Mouse (Mus musculus) stomach, postnatal 0 days (tissue): ENCODE measurements around the gene Zglp1. TPM values are rescaled to one million over a fixed set of nuclear protein-coding genes. Genes with fewer than 3 reads are reported as not detected.

Experiments used
- ATAC-seq: fragments of 200-750 bp; cut with Nextera tagmentation; 2 replicates; pipeline ENCODE4 v1.8.0; 2017; ENCODE audit not compliant: low FRiP score, low TSS enrichment
- DNase-seq: peaks from one replicate; pipeline ENCODE4 v3.0.0-alpha.2; 2016; ENCODE audit warnings: low spot score
- H3K27ac ChIP-seq: fragments of 300-500 bp; sonication (generic); replicated peaks from 2 replicates; pipeline ENCODE4 v1.5.1; 2014; ENCODE audit warnings: mild to moderate bottlenecking, control low read depth
- H3K27me3 ChIP-seq: fragments of 300-500 bp; sonication (generic); 2 replicates; pipeline ENCODE4 v1.6.1; 2014; ENCODE audit warnings: low read length; ENCODE audit not compliant: control insufficient read depth, insufficient read depth
- H3K36me3 ChIP-seq: fragments of 300-500 bp; sonication (generic); 2 replicates; pipeline ENCODE4 v1.6.1; 2014; ENCODE audit warnings: low read length, mixed read lengths; ENCODE audit not compliant: control insufficient read depth, insufficient read depth
- H3K4me1 ChIP-seq: fragments of 300-500 bp; sonication (generic); replicated peaks from 2 replicates; pipeline ENCODE4 v1.6.1; 2014; ENCODE audit warnings: antibody characterized with exemption; ENCODE audit not compliant: control insufficient read depth, insufficient read depth
- H3K4me2 ChIP-seq: fragments of 300-500 bp; sonication (generic); replicated peaks from 2 replicates; pipeline ENCODE4 v1.6.1; 2014; ENCODE audit warnings: low read depth, mild to moderate bottlenecking, control low read depth, moderate library complexity
- H3K4me3 ChIP-seq: fragments of 300-500 bp; sonication (generic); 2 replicates; pipeline ENCODE4 v1.5.1; 2014; ENCODE audit warnings: low read depth, low read length, control low read depth
- H3K9ac ChIP-seq: fragments of 300-500 bp; sonication (generic); 2 replicates; pipeline ENCODE4 v1.6.1; 2014; ENCODE audit warnings: mild to moderate bottlenecking, low read length, control low read depth, mixed read lengths
- H3K9me3 ChIP-seq: fragments of 300-500 bp; sonication (generic); 2 replicates; pipeline ENCODE4 v1.6.1; 2016; ENCODE audit warnings: low read length; ENCODE audit not compliant: control insufficient read depth
- CTCF ChIP-seq: IDR thresholded peaks from 2 replicates; pipeline ENCODE4 v1.5.1; 2016; ENCODE audit warnings: antibody characterized with exemption, low read depth, mild to moderate bottlenecking, moderate library complexity
- EP300 ChIP-seq: optimal IDR thresholded peaks from 2 replicates; pipeline ENCODE3; 2016; ENCODE audit warnings: antibody characterized with exemption
- WGBS: fragments of 180-500 bp; shearing (Covaris S2); extraction: QIAGEN DNeasy Blood & Tissue Kit; methylation state at CpG from one replicate; pipeline ENCODE4 v1.1.7; 2014; 5-methylcytosine and 5-hydroxymethylcytosine counted together
- polyA plus RNA-seq: library from polyadenylated mRNA; unstranded; fragments of >200 nt; fragmentation: Nextera tagmentation; extraction: Ambion mirVana; gene quantifications from 2 replicates; pipeline ENCODE4 v1.2.1, GENCODE M21; 2015

Gene Zglp1
- polyA plus RNA-seq, 1 experiment from 2014 or later: not detected

DNA sequence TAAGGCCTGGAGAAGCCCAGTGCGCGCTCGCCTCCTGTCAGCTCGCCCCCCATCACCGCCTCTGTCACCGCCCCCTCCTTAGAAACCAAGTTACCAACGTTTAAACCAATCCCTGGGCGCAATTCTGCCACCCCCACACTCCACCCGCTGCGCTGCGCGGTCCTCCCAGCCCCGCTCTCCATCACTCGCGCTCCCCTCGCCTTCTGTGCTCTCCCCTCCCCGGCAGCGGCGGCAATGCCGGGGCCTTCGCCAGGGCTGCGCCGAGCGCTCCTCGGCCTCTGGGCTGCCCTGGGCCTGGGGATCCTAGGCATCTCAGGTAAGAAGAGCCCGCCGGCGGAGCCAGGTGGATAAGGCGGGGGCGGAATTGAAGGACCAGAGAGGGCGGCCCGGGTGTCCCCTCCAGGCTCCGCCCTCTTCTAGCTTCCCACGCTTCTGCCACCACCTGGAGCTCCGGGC, 35.0 kb downstream of the Zglp1 start, which contains the start of gene Icam5:
Gene Icam5 (plus strand): TSS at position 178 of the 456 bp plus-strand sequence.
- DNase-seq (peak; percentile 32), ATAC-seq (no peak)
- Histone ChIP-seq H3K27ac (peak within 1 kb of the TSS; percentile 53; the same call in 1 of the 2 replicates), H3K4me2 (peak within 1 kb of the TSS; percentile 95), H3K4me3 (peak within 1 kb of the TSS; percentile 52), H3K9me3 (no peaks in the 10 kb centered on the region), H3K4me1 (0 out of 2 replicates have a peak, but pooled peaks cover 3% of the 10 kb centered on the region), H3K36me3 (no peaks in the 10 kb centered on the region), H3K9ac (peak within 1 kb of the TSS; percentile 55), H3K27me3 (peaks cover 25% of the 10 kb centered on the region)
- WGBS: under 1% methylated on average over 31 of the region's 35 CpGs
- TF ChIP-seq EP300 (no peak), CTCF (no peak)

DNA sequence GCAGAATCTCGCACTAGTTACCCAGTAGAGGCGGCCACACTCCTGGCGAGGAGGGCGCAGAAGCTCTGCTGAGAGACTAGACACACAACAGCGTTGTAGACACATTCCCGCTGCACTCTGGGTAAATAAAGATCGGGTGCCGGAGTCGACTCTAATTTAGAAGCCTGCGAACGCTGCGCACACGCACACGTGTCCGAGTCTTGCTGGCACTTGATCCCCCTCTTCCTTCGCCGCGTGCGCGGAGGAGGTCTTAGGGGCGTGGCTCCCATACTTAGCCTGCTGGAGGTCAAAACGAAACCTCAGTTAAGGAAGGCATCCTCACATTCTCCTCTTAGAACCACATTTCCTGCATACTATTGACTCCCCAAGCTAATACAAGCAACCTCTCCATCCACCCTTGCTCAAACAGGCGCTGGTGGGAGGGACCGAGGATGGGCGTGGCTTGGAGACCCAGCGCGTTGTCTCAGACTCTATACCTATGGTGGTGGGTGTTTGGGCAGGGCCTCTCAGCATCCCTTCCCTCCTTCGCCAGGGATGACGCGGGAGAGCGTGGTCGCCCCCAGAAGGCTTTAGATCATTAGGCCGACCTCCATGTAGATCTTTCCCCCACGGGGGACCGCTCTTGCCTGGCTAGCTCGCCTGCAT, 35.5 kb downstream of the Zglp1 start:
- H3K4me3 ChIP-seq: peak overlapping the region; percentile 52
- peak overlapping the region; percentile 86 for H3K4me2 ChIP-seq
- no peaks in the 10 kb centered on the region for H3K36me3 ChIP-seq
- 0 out of 2 replicates have a peak, but pooled peaks cover 3% of the 10 kb centered on the region for H3K4me1 ChIP-seq
- ATAC-seq: peak; percentile 10; the same call in 1 of the 2 replicates
- WGBS: under 1% methylated on average over 35 of the region's 36 CpGs
- H3K27me3 ChIP-seq: peaks cover 19% of the 10 kb centered on the region
- no peaks in the 10 kb centered on the region for H3K9me3 ChIP-seq
- no peak for TF ChIP-seq EP300
- TF ChIP-seq CTCF: no peak
- H3K27ac ChIP-seq: peak overlapping the region; percentile 53; the same call in 1 of the 2 replicates
- peak overlapping the region; percentile 9 for H3K9ac ChIP-seq
- DNase-seq: peak; percentile 46

DNA sequence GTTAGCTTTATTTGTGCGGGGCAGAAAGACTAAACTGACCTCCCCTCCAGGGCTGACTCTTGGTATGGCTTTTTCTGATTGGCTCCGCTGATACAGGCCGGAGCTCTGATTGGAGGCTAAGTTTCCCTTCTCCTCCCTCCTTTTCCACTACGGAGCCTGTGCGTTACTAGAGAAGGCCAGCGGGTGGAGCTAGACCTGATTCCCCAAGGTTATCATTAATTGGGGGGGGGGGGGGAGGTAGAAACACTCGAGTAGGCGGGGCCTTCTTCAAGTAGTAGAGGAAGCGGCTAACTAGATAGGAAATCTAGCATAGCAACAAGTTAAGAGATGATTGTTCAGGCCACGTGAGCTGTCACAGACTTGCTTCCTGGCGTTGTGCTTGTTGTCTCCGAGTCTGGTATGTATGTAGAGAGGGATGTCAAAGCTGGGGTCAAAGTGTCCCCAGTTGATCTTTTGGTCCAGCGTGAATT, 36.1 kb downstream of the Zglp1 start:
- Histone ChIP-seq H3K9ac (no peak overlapping the region; the same call in 1 of the 2 replicates), H3K4me1 (0 out of 2 replicates have a peak, but pooled peaks cover 3% of the 10 kb centered on the region), H3K4me2 (peak overlapping the region; percentile 86), H3K4me3 (peak overlapping the region; percentile 52), H3K27me3 (peaks cover 17% of the 10 kb centered on the region; the same call in 1 of the 2 replicates), H3K9me3 (no peaks in the 10 kb centered on the region), H3K27ac (peak overlapping the region; percentile 53; the same call in 1 of the 2 replicates), H3K36me3 (no peaks in the 10 kb centered on the region)
- ATAC-seq (peak; percentile 78), DNase-seq (peak; percentile 87)
- 0% methylated on average over 13 of the region's 13 CpGs for WGBS
- no peak for TF ChIP-seq EP300
- TF ChIP-seq CTCF: peak; percentile 78

- Histone ChIP-seq H3K36me3 (no peaks in the 10 kb centered on the region), H3K27me3 (peaks cover 11% of the 10 kb centered on the region; the same call in 1 of the 2 replicates), H3K4me1 (0 out of 2 replicates have a peak, but pooled peaks cover 3% of the 10 kb centered on the region), H3K4me2 (peak overlapping the region; percentile 86), H3K9me3 (no peaks in the 10 kb centered on the region), H3K9ac (no peak overlapping the region), H3K27ac (no peak overlapping the region), H3K4me3 (peak overlapping the region; percentile 15; the same call in 1 of the 2 replicates)
- TF ChIP-seq CTCF (no peak), EP300 (no peak)
- 27% methylated on average over 22 of the region's 22 CpGs for WGBS
- ATAC-seq (no peak), DNase-seq (no peak)
These were observed 36.8 kb downstream of the Zglp1 start for GRCm38 (mm10) chr9:21030055-21030600.

GRCm38 (mm10) chr9:21029291-21030054, 37.4 kb downstream of the Zglp1 start, which contains the start of gene Icam4:
Gene Icam4, plus strand, starts transcription at chr9:21029373.
- Histone ChIP-seq H3K4me3 (peak within 1 kb of the TSS; percentile 26), H3K9ac (0 out of 2 replicates have a peak within 1 kb of the TSS, but pooled peaks have one; percentile 23), H3K4me1 (0 out of 2 replicates have a peak, but pooled peaks cover 3% of the 10 kb centered on the region), H3K27ac (no peak within 1 kb of the TSS), H3K36me3 (no peaks in the 10 kb centered on the region), H3K9me3 (no peaks in the 10 kb centered on the region), H3K4me2 (peak within 1 kb of the TSS; percentile 86), H3K27me3 (peaks cover 5% of the 10 kb centered on the region; the same call in 1 of the 2 replicates)
- TF ChIP-seq EP300: no peak
- peak; percentile 92 for TF ChIP-seq CTCF
- ATAC-seq: peak; percentile 42
- WGBS: 5% methylated on average over 37 of the region's 37 CpGs
- DNase-seq: peak; percentile 81
